Comparison of ENCODE assay signal across 8 mouse cellular contexts in genomic region chr12:52637506-52638249, GRCm38 (mm10).
DNase-seq lines count a peak whose midpoint lies in the region; ATAC-seq and TF ChIP-seq lines count a peak whose summit lies in the region.

No protein-coding gene starts in this region.

- H3K27me3 ChIP-seq in intestine, postnatal 0 days (replicated peaks; ENCODE audit: control insufficient read depth, insufficient read depth, low read length), result no peaks in the 10 kb centered on the region
- H3K27me3 ChIP-seq in midbrain, embryonic 16.5 days (ENCODE audit: control insufficient read depth, insufficient read depth, low read depth, low read length), result no peaks in the 10 kb centered on the region

- TF ChIP-seq CTCF in intestine, postnatal 0 days (IDR thresholded peaks at IDR 0.05; ENCODE audit: low read depth), result peak; percentile 64

- H3K36me3 ChIP-seq in intestine, postnatal 0 days (ENCODE audit: control insufficient read depth, insufficient read depth), result no peaks in the 10 kb centered on the region
- H3K36me3 ChIP-seq in midbrain, embryonic 16.5 days (ENCODE audit: control insufficient read depth, insufficient read depth, low read length), result no peaks in the 10 kb centered on the region

- intact Hi-C loops in gastrocnemius, postnatal 14 days (cut with DNase I; ENCODE audit: low total_unique reads), result no loop called here
- intact Hi-C loops in left cerebral cortex, postnatal 14 days (cut with DNase I), result loop anchor here (2.0 to 5.0 kb wide), 5 partner anchors 135 to 627 kb away; partner anchors contain the start of gene Arhgap5

- no peak for ATAC-seq in intestine, postnatal 0 days
- 0 out of 2 replicates have a peak, but pooled peaks have one; percentile 21 for ATAC-seq in midbrain, embryonic 16.5 days

- H3K9ac ChIP-seq in intestine, postnatal 0 days (ENCODE audit: low read depth, low read length), result no peak overlapping the region
- no peak overlapping the region for H3K9ac ChIP-seq in midbrain, embryonic 16.5 days (ENCODE audit: low read depth, low read length)

- no peak overlapping the region for H3K4me2 ChIP-seq in intestine, postnatal 0 days (replicated peaks; ENCODE audit: low read depth)
- H3K4me2 ChIP-seq in midbrain, embryonic 16.5 days (ENCODE audit: low read length), result no peak overlapping the region

- H3K4me1 ChIP-seq in intestine, postnatal 0 days (replicated peaks; ENCODE audit: control insufficient read depth, insufficient read depth, low read length), result no peaks in the 10 kb centered on the region
- H3K4me1 ChIP-seq in midbrain, embryonic 16.5 days (ENCODE audit: control insufficient read depth, insufficient read depth, low read length), result no peaks in the 10 kb centered on the region

- no peak overlapping the region for H3K27ac ChIP-seq in intestine, postnatal 0 days (ENCODE audit: low read depth, low read length)
- H3K27ac ChIP-seq in midbrain, embryonic 16.5 days (ENCODE audit: low read length), result no peak overlapping the region

- H3K4me3 ChIP-seq in intestine, postnatal 0 days (ENCODE audit: low read depth, low read length), result no peak overlapping the region
- no peak overlapping the region for H3K4me3 ChIP-seq in midbrain, embryonic 16.5 days (ENCODE audit: low read depth, low read length)

- H3K9me3 ChIP-seq in intestine, postnatal 0 days (ENCODE audit: control insufficient read depth), result no peaks in the 10 kb centered on the region
- H3K9me3 ChIP-seq in midbrain, embryonic 16.5 days (replicated peaks; ENCODE audit: control insufficient read depth, low read length, poor library complexity, severe bottlenecking), result no peaks in the 10 kb centered on the region

- DNase-seq in B cell, adult 2 months, result peak; percentile 44 to 51
- peak; percentile 68 for DNase-seq in ZHBTc4 (ENCODE audit: low read depth, low spot score)
- peak; percentile 61 for DNase-seq in embryo, embryonic 10.5 days (ENCODE audit: low spot score)
- peak; percentile 50 for DNase-seq in gastrocnemius, postnatal 14 days
- DNase-seq in left cerebral cortex, postnatal 14 days (ENCODE audit: low spot score in 2 of 2), result peak; percentile 72 to 77
- peak; percentile 15 for DNase-seq in testis, postnatal 14 days (ENCODE audit: low spot score)

- WGBS in intestine, postnatal 0 days, result 57% methylated on average over 14 of the region's 14 CpGs
- WGBS in midbrain, embryonic 16.5 days, result 60% methylated on average over 14 of the region's 14 CpGs

Comparison
In these comparisons a context has a peak if more than half of its experiments do, and no peak if none do; other contexts are left out.
1. DNase-seq: peak in every context shown above with its lines; median percentile 74 in left cerebral cortex, postnatal 14 days; 68 in ZHBTc4; 61 in embryo, embryonic 10.5 days; 50 in gastrocnemius, postnatal 14 days; 48 in B cell, adult 2 months; 15 in testis, postnatal 14 days.